In genomic region chr12:69507906-69508305, GRCm38 (mm10) we compare ENCODE assay signal across 18 mouse cellular contexts.
DNase-seq lines count a peak whose midpoint lies in the region; ATAC-seq and TF ChIP-seq lines count a peak whose summit lies in the region.
"Had no signal": no experiment of that assay in that cellular context is flagged by ENCODE, and none has a peak within 500 bp of the region (broad histone marks: within the 10 kb centered on the region; RNA-seq: fewer than 3 reads in every experiment).

No protein-coding gene starts in this region.

- H3K9ac ChIP-seq in heart, embryonic 12.5 days, result no peak overlapping the region
- H3K9ac ChIP-seq in midbrain, embryonic 11.5 days (ENCODE audit: low read length), result no peak overlapping the region
- H3K9ac ChIP-seq in midbrain, postnatal 0 days (replicated peaks; ENCODE audit: low read length, poor library complexity, severe bottlenecking), result no peak overlapping the region

- 89% methylated on average over 6 of the region's 6 CpGs for WGBS in heart, embryonic 12.5 days
- 88% methylated on average over 6 of the region's 6 CpGs for WGBS in midbrain, embryonic 11.5 days
- WGBS in midbrain, postnatal 0 days, result 92% methylated on average over 6 of the region's 6 CpGs

- no peak overlapping the region for H3K4me2 ChIP-seq in heart, embryonic 12.5 days
- no peak overlapping the region for H3K4me2 ChIP-seq in midbrain, embryonic 11.5 days
- H3K4me2 ChIP-seq in midbrain, postnatal 0 days (ENCODE audit: low read depth, low read length, poor library complexity, severe bottlenecking), result no peak overlapping the region

- no peak for ATAC-seq in heart, embryonic 12.5 days (ENCODE audit: insufficient number of reproducible peaks, low FRiP score)
- no peak for ATAC-seq in midbrain, embryonic 11.5 days (ENCODE audit: low FRiP score)
- no peak for ATAC-seq in midbrain, postnatal 0 days (ENCODE audit: low FRiP score)
- ATAC-seq: activated CD4-positive, CD25-positive, alpha-beta regulatory T cell, adult 4 months; CD4-positive, CD25-positive, alpha-beta regulatory T cell, adult 4 months; Patski had no signal

- H3K4me1 ChIP-seq in heart, embryonic 12.5 days (replicated peaks), result peaks cover 11% of the 10 kb centered on the region
- no peaks in the 10 kb centered on the region for H3K4me1 ChIP-seq in midbrain, embryonic 11.5 days (ENCODE audit: control insufficient read depth, insufficient read depth, low read length)
- no peaks in the 10 kb centered on the region for H3K4me1 ChIP-seq in midbrain, postnatal 0 days (ENCODE audit: insufficient read depth, low read length)

- no peaks in the 10 kb centered on the region for H3K27me3 ChIP-seq in heart, embryonic 12.5 days (replicated peaks)
- no peaks in the 10 kb centered on the region for H3K27me3 ChIP-seq in midbrain, embryonic 11.5 days (ENCODE audit: control insufficient read depth, insufficient read depth, low read length)
- no peaks in the 10 kb centered on the region for H3K27me3 ChIP-seq in midbrain, postnatal 0 days (ENCODE audit: insufficient read depth, low read length)
- H3K27me3 ChIP-seq: CH12.LX, Patski had no signal

- no peak overlapping the region for H3K4me3 ChIP-seq in heart, embryonic 12.5 days
- no peak overlapping the region for H3K4me3 ChIP-seq in midbrain, embryonic 11.5 days (ENCODE audit: low read depth, low read length)
- no peak overlapping the region for H3K4me3 ChIP-seq in midbrain, postnatal 0 days (ENCODE audit: low read depth, low read length)

- peak; percentile 83 for DNase-seq in heart, adult 11 months
- peak; percentile 56 for DNase-seq in midbrain, embryonic 11.5 days (ENCODE audit: low spot score, missing footprints)
- no peak for DNase-seq in midbrain, postnatal 0 days (ENCODE audit: low spot score)
- DNase-seq: adrenal gland, adult 2 months; adrenal gland, adult 8-10 months; adrenal gland, postnatal 10 days; adrenal gland, postnatal 14 days; adrenal gland, postnatal 25 days; adrenal gland, postnatal 36 days; cerebellum, adult 11 months; cerebellum, adult 11-12 months; cerebellum, adult 18-20 months had no signal

- H3K9me3 ChIP-seq in heart, embryonic 12.5 days (replicated peaks), result no peaks in the 10 kb centered on the region
- H3K9me3 ChIP-seq in midbrain, embryonic 11.5 days (ENCODE audit: control insufficient read depth, low read length), result no peaks in the 10 kb centered on the region
- no peaks in the 10 kb centered on the region for H3K9me3 ChIP-seq in midbrain, postnatal 0 days (ENCODE audit: low read length)
- H3K9me3 ChIP-seq: G1E had no signal

- TF ChIP-seq CTCF in midbrain, postnatal 0 days (IDR thresholded peaks at IDR 0.05), result no peak

- no peak overlapping the region for H3K27ac ChIP-seq in heart, embryonic 12.5 days (ENCODE audit: poor library complexity, severe bottlenecking)
- no peak overlapping the region for H3K27ac ChIP-seq in midbrain, embryonic 11.5 days (ENCODE audit: low read depth, low read length)
- no peak overlapping the region for H3K27ac ChIP-seq in midbrain, postnatal 0 days (ENCODE audit: low read depth, low read length)

- H3K36me3 ChIP-seq in heart, embryonic 12.5 days, result no peaks in the 10 kb centered on the region
- H3K36me3 ChIP-seq in midbrain, embryonic 11.5 days (ENCODE audit: control insufficient read depth, insufficient read depth, low read length), result no peaks in the 10 kb centered on the region
- H3K36me3 ChIP-seq in midbrain, postnatal 0 days (ENCODE audit: insufficient read depth, low read length), result no peaks in the 10 kb centered on the region
- H3K36me3 ChIP-seq: G1E had no signal
